Mouse (Mus musculus): Measurements from ENCODE around the gene Ezh1. TPM values are rescaled to one million over a fixed set of nuclear protein-coding genes. Genes with fewer than 3 reads are reported as not detected.

Ezh1 gene
- total and polyA plus RNA-seq, 3 experiments, result 4.2 to 55.9 (median 25.4) TPM

DNA sequence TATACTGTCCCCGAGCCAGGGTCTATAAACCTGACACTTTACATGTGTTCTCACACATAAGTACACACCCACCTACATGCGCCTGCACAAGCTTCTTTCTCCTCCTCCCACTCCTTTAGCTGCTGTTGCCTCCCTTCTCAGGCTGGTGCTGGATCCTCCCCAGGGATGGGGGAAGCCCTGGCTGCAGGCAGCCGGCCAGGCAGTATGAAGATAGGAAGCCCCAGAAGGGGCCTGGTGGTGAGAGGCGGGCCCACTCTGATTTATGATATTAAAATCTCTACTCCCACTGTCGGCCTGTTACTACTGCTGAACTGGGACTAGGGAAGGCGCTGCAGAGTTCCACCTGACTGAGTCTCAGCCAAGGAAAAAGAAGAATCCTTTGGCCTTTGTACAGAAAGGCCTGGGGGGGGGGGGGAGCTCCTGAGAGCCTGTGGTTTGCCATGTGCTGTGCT is 33.0 kb upstream of the Ezh1 start:
- no peaks in the 10 kb centered on the region for H3K27me3 ChIP-seq (ENCODE audit: insufficient read depth, low read length)
- TF ChIP-seq GATA2 (IDR thresholded peaks at IDR 0.05; ENCODE audit: borderline replicate concordance, low read depth, low read length) (no peak), GATA1 (IDR thresholded peaks at IDR 0.05; ENCODE audit: borderline replicate concordance, low read length) (no peak), POLR2AphosphoS5 (IDR thresholded peaks at IDR 0.05; ENCODE audit: insufficient replicate concordance, low read depth, low read length) (no peak), CTCF (IDR thresholded peaks at IDR 0.05; ENCODE audit: low read depth, low read length) (no peak), TAL1 (conservative IDR thresholded peaks at IDR 0.05; ENCODE audit: low read depth, low read length) (no peak)
- ATAC-seq (ENCODE audit: extremely low read depth, insufficient number of reproducible peaks, low FRiP score, poor library complexity, severe bottlenecking), result no peak
- DNase-seq (ENCODE audit: low spot score), result no peak
- H3K36me3 ChIP-seq (replicated peaks), result peaks cover 60% of the 10 kb centered on the region
- H3K9me3 ChIP-seq (replicated peaks), result no peaks in the 10 kb centered on the region
- peak overlapping the region; percentile 79; the same call in 1 of the 2 replicates for H3K4me3 ChIP-seq (ENCODE audit: low read depth, low read length)
- peaks cover 74% of the 10 kb centered on the region for H3K4me1 ChIP-seq (ENCODE audit: insufficient read depth, low read depth, low read length)

DNA sequence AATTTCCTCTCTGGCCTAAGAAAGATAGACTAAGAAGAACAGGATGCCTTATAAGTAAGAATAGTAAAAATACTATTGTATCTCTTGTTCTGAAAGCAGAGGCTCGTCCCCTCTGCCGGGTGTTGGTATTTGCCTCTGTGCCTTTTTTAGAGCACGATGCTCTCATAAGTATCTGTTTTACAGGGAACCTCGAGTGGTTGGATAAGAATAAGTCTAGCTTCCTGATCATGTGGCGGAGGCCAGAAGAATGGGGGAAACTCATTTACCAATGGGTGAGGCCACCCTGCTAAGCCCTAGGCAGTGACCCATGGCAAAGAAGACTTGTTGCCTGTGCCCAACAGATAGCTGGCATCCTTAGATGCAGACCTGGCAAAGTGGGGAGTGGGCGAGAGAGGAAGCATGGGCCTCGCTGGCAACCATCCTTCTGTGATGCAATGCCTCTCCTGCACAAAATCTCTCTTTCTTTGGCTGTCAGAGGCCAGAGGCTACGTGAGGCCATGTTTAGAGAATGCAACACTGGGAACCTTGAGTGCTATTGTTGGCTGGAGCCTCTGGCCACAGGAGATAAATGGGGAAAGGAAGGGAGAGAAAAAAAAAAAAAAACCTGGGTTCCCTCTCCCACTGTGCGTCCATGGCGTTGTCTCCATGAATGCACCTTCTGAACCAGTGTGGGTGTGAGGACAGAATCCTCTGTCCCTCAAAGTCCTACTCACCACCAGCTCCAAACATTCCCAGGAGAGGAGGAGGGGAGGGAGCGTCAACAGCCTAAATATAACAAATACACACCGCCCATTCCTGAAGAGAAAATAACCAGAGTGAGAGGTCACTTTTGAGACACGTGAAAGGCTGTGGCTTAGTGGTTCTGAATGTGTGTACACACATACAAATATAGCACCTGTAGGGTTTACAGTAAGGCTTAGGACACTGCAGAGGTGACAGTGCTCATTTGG is 29.8 kb upstream of the Ezh1 start:
- Histone ChIP-seq H3K36me3 (replicated peaks) (peaks cover 40% of the 10 kb centered on the region), H3K27me3 (ENCODE audit: insufficient read depth, low read length) (no peaks in the 10 kb centered on the region), H3K4me1 (ENCODE audit: insufficient read depth, low read depth, low read length) (peaks cover 57% of the 10 kb centered on the region), H3K9me3 (replicated peaks) (no peaks in the 10 kb centered on the region), H3K4me3 (ENCODE audit: low read depth, low read length) (peak overlapping the region; percentile 24; the same call in 1 of the 2 replicates)
- TF ChIP-seq GATA2 (IDR thresholded peaks at IDR 0.05; ENCODE audit: borderline replicate concordance, low read depth, low read length), result no peak
- no peak for TF ChIP-seq GATA1 (IDR thresholded peaks at IDR 0.05; ENCODE audit: borderline replicate concordance, low read length)
- no peak for TF ChIP-seq POLR2AphosphoS5 (IDR thresholded peaks at IDR 0.05; ENCODE audit: insufficient replicate concordance, low read depth, low read length)
- TF ChIP-seq TAL1 (conservative IDR thresholded peaks at IDR 0.05; ENCODE audit: low read depth, low read length), result no peak
- TF ChIP-seq CTCF (IDR thresholded peaks at IDR 0.05; ENCODE audit: low read depth, low read length), result no peak
- DNase-seq (ENCODE audit: low spot score) (no peak), ATAC-seq (ENCODE audit: extremely low read depth, insufficient number of reproducible peaks, low FRiP score, poor library complexity, severe bottlenecking) (no peak)

DNA sequence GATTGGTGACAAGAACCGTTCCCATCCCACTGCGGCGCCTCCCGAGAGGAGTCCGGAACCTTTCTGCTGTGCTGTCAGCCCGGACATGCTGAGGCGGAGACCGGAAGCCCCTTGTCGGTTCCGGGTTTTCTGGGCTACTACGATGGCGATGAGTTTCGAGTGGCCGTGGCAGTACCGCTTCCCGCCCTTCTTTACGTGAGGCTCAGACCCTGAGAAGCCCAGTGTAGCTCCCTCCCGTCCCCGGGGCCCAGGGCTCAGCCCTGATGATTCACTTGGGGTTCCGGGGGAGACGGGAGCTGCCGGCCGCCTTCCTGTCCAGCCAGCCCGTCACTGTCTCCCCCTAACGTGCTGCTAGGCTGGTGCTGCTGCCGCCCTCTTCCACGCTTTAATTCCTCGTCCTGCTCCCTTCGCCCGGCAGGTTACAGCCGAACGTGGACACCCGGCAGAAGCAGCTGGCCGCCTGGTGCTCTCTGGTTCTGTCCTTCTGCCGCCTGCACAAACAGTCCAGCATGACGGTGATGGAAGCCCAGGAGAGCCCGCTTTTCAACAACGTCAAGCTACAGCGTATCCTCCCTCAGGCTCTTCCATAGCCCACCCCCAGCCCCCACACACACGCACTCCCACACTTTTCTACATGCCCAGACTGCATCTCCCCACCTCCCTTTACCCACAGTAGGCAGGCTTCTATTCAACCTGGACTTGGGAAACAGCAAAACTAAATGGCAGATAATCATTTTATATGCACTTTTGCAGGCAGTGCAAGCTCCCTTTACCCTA is 27.5 kb upstream of the Ezh1 start, which contains the start of gene Vps25:
Gene Vps25 (plus strand): TSS at position 95 of the 777 bp plus-strand sequence.
- Histone ChIP-seq H3K4me1 (ENCODE audit: insufficient read depth, low read depth, low read length) (peaks cover 34% of the 10 kb centered on the region), H3K27me3 (ENCODE audit: insufficient read depth, low read length) (no peaks in the 10 kb centered on the region)
- peak; percentile 63; the same call in 1 of the 2 replicates for ATAC-seq (ENCODE audit: extremely low read depth, insufficient number of reproducible peaks, low FRiP score, poor library complexity, severe bottlenecking)

DNA sequence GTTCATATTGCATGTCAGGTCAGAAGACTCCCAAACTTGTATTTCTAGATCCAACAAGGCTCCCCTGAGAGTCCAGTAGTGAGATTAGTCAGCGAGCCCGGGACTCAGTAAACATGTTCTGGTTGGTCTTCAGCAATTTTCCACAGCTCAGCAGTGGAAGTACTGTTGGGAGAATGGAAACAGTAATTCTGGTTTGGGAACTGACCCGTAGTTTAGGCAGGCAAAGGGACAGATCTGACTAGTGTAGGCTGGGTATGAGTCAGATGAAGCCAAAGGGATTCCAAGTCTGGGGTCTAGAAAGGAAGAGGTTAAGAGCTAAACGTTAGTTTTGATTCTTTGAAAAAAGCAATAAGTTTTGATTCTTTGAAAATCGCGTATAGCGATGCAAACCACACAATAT is 26.7 kb upstream of the Ezh1 start:
- ATAC-seq (ENCODE audit: extremely low read depth, insufficient number of reproducible peaks, low FRiP score, poor library complexity, severe bottlenecking) (no peak), DNase-seq (ENCODE audit: low spot score) (no peak)
- H3K4me1 ChIP-seq (ENCODE audit: insufficient read depth, low read depth, low read length), result peaks cover 28% of the 10 kb centered on the region
- H3K36me3 ChIP-seq (replicated peaks), result peaks cover 23% of the 10 kb centered on the region
- no peaks in the 10 kb centered on the region for H3K9me3 ChIP-seq (replicated peaks)
- peak overlapping the region; percentile 97 for H3K4me3 ChIP-seq (ENCODE audit: low read depth, low read length)
- TF ChIP-seq GATA2 (IDR thresholded peaks at IDR 0.05; ENCODE audit: borderline replicate concordance, low read depth, low read length), result no peak
- no peak for TF ChIP-seq CTCF (IDR thresholded peaks at IDR 0.05; ENCODE audit: low read depth, low read length)
- TF ChIP-seq GATA1 (IDR thresholded peaks at IDR 0.05; ENCODE audit: borderline replicate concordance, low read length), result no peak
- no peak for TF ChIP-seq TAL1 (conservative IDR thresholded peaks at IDR 0.05; ENCODE audit: low read depth, low read length)
- no peak for TF ChIP-seq POLR2AphosphoS5 (IDR thresholded peaks at IDR 0.05; ENCODE audit: insufficient replicate concordance, low read depth, low read length)
- H3K27me3 ChIP-seq (ENCODE audit: insufficient read depth, low read length), result peaks cover 5% of the 10 kb centered on the region

More for the DNA sequence above, 27.5 kb upstream of the Ezh1 start, which contains the start of gene Vps25:
- no peaks in the 10 kb centered on the region for H3K9me3 ChIP-seq (replicated peaks)
- peaks cover 31% of the 10 kb centered on the region for H3K36me3 ChIP-seq (replicated peaks)
- TF ChIP-seq TAL1 (conservative IDR thresholded peaks at IDR 0.05; ENCODE audit: low read depth, low read length) (no peak), GATA1 (IDR thresholded peaks at IDR 0.05; ENCODE audit: borderline replicate concordance, low read length) (no peak), POLR2AphosphoS5 (IDR thresholded peaks at IDR 0.05; ENCODE audit: insufficient replicate concordance, low read depth, low read length) (no peak), CTCF (IDR thresholded peaks at IDR 0.05; ENCODE audit: low read depth, low read length) (no peak), GATA2 (IDR thresholded peaks at IDR 0.05; ENCODE audit: borderline replicate concordance, low read depth, low read length) (no peak)
- peak within 1 kb of the TSS; percentile 97 for H3K4me3 ChIP-seq (ENCODE audit: low read depth, low read length)
- DNase-seq (ENCODE audit: low spot score), result peak; percentile 69

DNA sequence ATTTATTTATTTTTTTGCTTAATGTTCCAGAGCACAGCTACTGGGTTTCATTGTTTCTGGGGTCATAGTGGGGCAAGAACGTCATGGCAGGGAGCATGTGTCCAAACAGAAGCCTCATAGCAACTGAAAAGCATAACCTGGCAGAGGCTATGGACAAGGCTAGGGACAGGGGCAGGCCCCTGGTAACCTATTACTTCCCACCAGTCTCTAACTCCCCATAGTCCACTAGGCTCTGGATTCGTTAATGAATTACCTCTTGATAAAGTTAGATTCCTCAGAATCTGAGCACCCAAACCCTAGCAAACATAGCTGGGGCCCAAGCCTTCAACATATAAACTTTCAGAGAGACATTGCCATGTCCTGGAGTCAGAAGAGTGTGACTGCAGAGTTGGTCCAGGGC is 24.8 kb upstream of the Ezh1 start:
- TF ChIP-seq GATA2 (IDR thresholded peaks at IDR 0.05; ENCODE audit: borderline replicate concordance, low read depth, low read length), result no peak
- no peak for TF ChIP-seq CTCF (IDR thresholded peaks at IDR 0.05; ENCODE audit: low read depth, low read length)
- TF ChIP-seq GATA1 (IDR thresholded peaks at IDR 0.05; ENCODE audit: borderline replicate concordance, low read length), result no peak
- TF ChIP-seq POLR2AphosphoS5 (IDR thresholded peaks at IDR 0.05; ENCODE audit: insufficient replicate concordance, low read depth, low read length), result no peak
- no peak for TF ChIP-seq TAL1 (conservative IDR thresholded peaks at IDR 0.05; ENCODE audit: low read depth, low read length)
- no peak for ATAC-seq (ENCODE audit: extremely low read depth, insufficient number of reproducible peaks, low FRiP score, poor library complexity, severe bottlenecking)
- H3K27me3 ChIP-seq (ENCODE audit: insufficient read depth, low read length), result peaks cover 24% of the 10 kb centered on the region
- H3K4me1 ChIP-seq (ENCODE audit: insufficient read depth, low read depth, low read length), result peaks cover 22% of the 10 kb centered on the region
- H3K36me3 ChIP-seq (replicated peaks), result peaks cover 6% of the 10 kb centered on the region
- 0 out of 2 replicates have a peak, but pooled peaks cover 3% of the 10 kb centered on the region for H3K9me3 ChIP-seq (replicated peaks)
- H3K4me3 ChIP-seq (ENCODE audit: low read depth, low read length), result no peak overlapping the region
- no peak for DNase-seq (ENCODE audit: low spot score)

All from G1E (cell line).